Mouse (Mus musculus): ENCODE measurements around the gene Cuedc2. TPM values are rescaled to one million over a fixed set of nuclear protein-coding genes. Genes with fewer than 3 reads are reported as not detected.

Cuedc2 gene
- polyA plus RNA-seq, 1 experiment from 2014 or later, result 67.3 TPM

DNA sequence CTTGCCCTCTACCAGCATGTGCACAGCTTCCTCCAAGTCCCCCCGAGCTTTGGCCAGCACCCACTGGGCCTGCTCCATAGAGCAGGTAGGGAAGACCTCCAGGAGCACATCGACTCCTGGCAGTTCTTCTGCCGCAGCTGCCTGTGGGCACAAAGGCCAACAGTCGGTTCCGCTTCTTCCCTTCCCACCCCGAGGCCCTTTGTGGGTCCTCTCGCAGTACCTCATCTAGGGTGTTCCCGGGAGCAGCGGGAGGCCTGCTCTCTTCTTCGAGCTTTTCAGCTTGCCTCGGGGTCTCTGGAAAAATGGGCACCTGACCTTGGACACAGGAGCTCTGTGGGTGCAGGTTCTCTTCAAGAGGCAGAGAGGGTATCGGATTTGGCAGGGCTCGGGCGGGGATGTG, 7.2 kb downstream of the Cuedc2 start:
- Histone ChIP-seq H3K4me1 (ENCODE audit: control insufficient read depth, low read depth, low read length) (peaks cover 33% of the 10 kb centered on the region), H3K4me2 (ENCODE audit: low read depth, low read length) (no peak overlapping the region), H3K36me3 (ENCODE audit: control insufficient read depth, insufficient read depth) (0 out of 2 replicates have a peak, but pooled peaks cover 3% of the 10 kb centered on the region), H3K9me3 (replicated peaks; ENCODE audit: control insufficient read depth, low read length) (no peaks in the 10 kb centered on the region), H3K27me3 (ENCODE audit: control insufficient read depth, insufficient read depth, low read depth, low read length) (peaks cover 13% of the 10 kb centered on the region), H3K27ac (ENCODE audit: low read length) (no peak overlapping the region), H3K9ac (ENCODE audit: low read depth, low read length) (no peak overlapping the region), H3K4me3 (ENCODE audit: low read depth, low read length) (no peak overlapping the region)
- 82% methylated on average over 14 of the region's 14 CpGs for WGBS (ENCODE audit: insufficient replicate concordance)
- ATAC-seq (ENCODE audit: low read depth), result no peak

DNA sequence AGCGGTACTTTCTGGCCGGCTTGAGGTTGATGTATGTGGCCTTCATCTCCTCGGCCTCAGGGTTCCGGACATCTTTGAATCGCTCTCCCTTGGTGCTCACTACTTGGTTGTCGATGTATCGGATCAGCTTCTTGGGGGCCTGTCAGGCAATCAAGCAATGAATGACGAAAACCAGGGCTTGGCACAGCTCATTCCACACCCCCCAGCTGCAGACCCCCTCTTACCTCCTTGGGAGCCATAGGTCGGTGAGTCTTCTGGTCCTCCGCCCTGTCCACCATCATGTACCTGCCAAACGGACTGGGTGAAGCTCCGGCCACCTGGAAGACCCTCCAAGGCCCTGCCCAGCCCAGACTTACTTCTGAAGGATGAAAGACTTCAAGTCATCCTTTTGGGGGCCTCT, 7.8 kb downstream of the Cuedc2 start:
- H3K36me3 ChIP-seq (ENCODE audit: control insufficient read depth, insufficient read depth), result 0 out of 2 replicates have a peak, but pooled peaks cover 3% of the 10 kb centered on the region
- H3K9ac ChIP-seq (ENCODE audit: low read depth, low read length), result no peak overlapping the region
- H3K27ac ChIP-seq (ENCODE audit: low read length), result no peak overlapping the region
- H3K4me2 ChIP-seq (ENCODE audit: low read depth, low read length), result no peak overlapping the region
- 89% methylated on average over 12 of the region's 12 CpGs for WGBS (ENCODE audit: insufficient replicate concordance)
- H3K4me1 ChIP-seq (ENCODE audit: control insufficient read depth, low read depth, low read length), result peaks cover 33% of the 10 kb centered on the region
- no peaks in the 10 kb centered on the region for H3K9me3 ChIP-seq (replicated peaks; ENCODE audit: control insufficient read depth, low read length)
- no peak overlapping the region for H3K4me3 ChIP-seq (ENCODE audit: low read depth, low read length)
- no peak for ATAC-seq (ENCODE audit: low read depth)
- H3K27me3 ChIP-seq (ENCODE audit: control insufficient read depth, insufficient read depth, low read depth, low read length), result peaks cover 20% of the 10 kb centered on the region

- peaks cover 33% of the 10 kb centered on the region for H3K4me1 ChIP-seq (ENCODE audit: control insufficient read depth, low read depth, low read length)
- 0 out of 2 replicates have a peak, but pooled peaks cover 3% of the 10 kb centered on the region for H3K36me3 ChIP-seq (ENCODE audit: control insufficient read depth, insufficient read depth)
- peak overlapping the region; percentile 100 for H3K4me2 ChIP-seq (ENCODE audit: low read depth, low read length)
- 5% methylated on average over 16 of the region's 16 CpGs for WGBS (ENCODE audit: insufficient replicate concordance)
- no peak overlapping the region for H3K27ac ChIP-seq (ENCODE audit: low read length)
- H3K4me3 ChIP-seq (ENCODE audit: low read depth, low read length), result peak overlapping the region; percentile 69
- H3K9ac ChIP-seq (ENCODE audit: low read depth, low read length), result no peak overlapping the region
- ATAC-seq (ENCODE audit: low read depth), result peak; percentile 40
- H3K9me3 ChIP-seq (replicated peaks; ENCODE audit: control insufficient read depth, low read length), result no peaks in the 10 kb centered on the region
- peaks cover 27% of the 10 kb centered on the region for H3K27me3 ChIP-seq (ENCODE audit: control insufficient read depth, insufficient read depth, low read depth, low read length)
Observed at GRCm38 (mm10) chr19:46329951-46330350, 8.6 kb downstream of the Cuedc2 start.

- Histone ChIP-seq H3K9me3 (replicated peaks; ENCODE audit: control insufficient read depth, low read length) (no peaks in the 10 kb centered on the region), H3K27me3 (ENCODE audit: control insufficient read depth, insufficient read depth, low read depth, low read length) (peaks cover 35% of the 10 kb centered on the region), H3K4me3 (ENCODE audit: low read depth, low read length) (peak overlapping the region; percentile 69), H3K4me2 (ENCODE audit: low read depth, low read length) (peak overlapping the region; percentile 100), H3K36me3 (ENCODE audit: control insufficient read depth, insufficient read depth) (0 out of 2 replicates have a peak, but pooled peaks cover 3% of the 10 kb centered on the region), H3K9ac (ENCODE audit: low read depth, low read length) (peak overlapping the region; percentile 68), H3K4me1 (ENCODE audit: control insufficient read depth, low read depth, low read length) (peaks cover 33% of the 10 kb centered on the region), H3K27ac (ENCODE audit: low read length) (peak overlapping the region; percentile 83)
- no peak for ATAC-seq (ENCODE audit: low read depth)
- WGBS (ENCODE audit: insufficient replicate concordance), result 3% methylated on average over 54 of the region's 54 CpGs
Observed at GRCm38 (mm10) chr19:46329031-46329641, 9.4 kb downstream of the Cuedc2 start.

DNA sequence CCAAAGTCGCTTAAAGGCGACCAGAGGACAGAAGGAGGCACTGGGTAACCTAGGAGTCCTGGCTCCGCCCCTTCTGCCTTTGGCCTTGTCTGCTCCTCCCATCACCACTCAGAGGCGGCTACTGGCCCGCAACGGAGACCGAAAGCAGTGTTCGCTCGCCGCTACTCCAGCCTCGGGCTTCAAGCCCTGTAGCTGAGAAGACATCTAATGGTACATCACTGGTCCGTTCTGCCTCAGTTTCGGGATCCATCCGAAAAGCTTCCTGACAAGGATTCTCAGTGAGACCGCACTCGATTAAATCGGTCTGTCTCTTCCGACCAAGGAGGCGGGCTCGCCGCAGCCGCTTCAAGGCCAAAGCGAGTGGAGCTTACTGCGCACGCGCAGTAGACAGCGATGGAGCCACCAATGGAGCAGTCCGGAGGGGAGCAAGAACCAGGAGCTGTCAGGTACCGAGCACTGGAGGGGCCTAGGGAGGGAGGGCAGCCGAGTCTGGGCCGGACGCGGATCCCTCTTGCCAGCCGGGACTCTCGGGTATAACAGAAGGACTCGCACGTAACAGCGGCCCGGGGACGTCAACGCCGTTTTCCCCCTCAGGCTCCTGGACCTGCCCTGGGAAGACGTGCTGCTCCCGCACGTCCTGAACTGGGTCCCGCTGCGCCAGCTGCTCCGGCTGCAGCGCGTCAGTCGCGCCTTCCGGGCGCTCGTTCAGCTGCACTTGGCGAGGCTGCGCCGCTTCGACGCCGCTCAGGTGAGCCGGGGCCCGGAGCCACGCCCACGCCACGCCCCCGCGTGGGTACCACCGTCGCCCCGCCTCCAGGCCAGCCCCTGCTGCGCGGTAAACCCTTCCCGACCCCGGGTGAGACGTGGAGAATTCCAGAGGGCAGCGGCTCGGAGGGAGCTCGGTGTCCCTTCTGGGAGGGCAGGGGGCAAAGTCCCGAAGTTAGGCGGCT, 10.1 kb downstream of the Cuedc2 start, which contains the start of gene Fbxl15:
Gene Fbxl15, plus strand, starts transcription at position 104 of the 950 bp plus-strand sequence.
- peak within 1 kb of the TSS; percentile 100 for H3K4me2 ChIP-seq (ENCODE audit: low read depth, low read length)
- peak within 1 kb of the TSS; percentile 69 for H3K4me3 ChIP-seq (ENCODE audit: low read depth, low read length)
- peaks cover 43% of the 10 kb centered on the region for H3K27me3 ChIP-seq (ENCODE audit: control insufficient read depth, insufficient read depth, low read depth, low read length)
- H3K4me1 ChIP-seq (ENCODE audit: control insufficient read depth, low read depth, low read length), result peaks cover 33% of the 10 kb centered on the region
- H3K27ac ChIP-seq (ENCODE audit: low read length), result peak within 1 kb of the TSS; percentile 83
- H3K9me3 ChIP-seq (replicated peaks; ENCODE audit: control insufficient read depth, low read length), result no peaks in the 10 kb centered on the region
- 0 out of 2 replicates have a peak, but pooled peaks cover 3% of the 10 kb centered on the region for H3K36me3 ChIP-seq (ENCODE audit: control insufficient read depth, insufficient read depth)
- WGBS (ENCODE audit: insufficient replicate concordance), result under 1% methylated on average over 81 of the region's 81 CpGs
- H3K9ac ChIP-seq (ENCODE audit: low read depth, low read length), result peak within 1 kb of the TSS; percentile 68
- peak; percentile 88 for ATAC-seq (ENCODE audit: low read depth)

DNA sequence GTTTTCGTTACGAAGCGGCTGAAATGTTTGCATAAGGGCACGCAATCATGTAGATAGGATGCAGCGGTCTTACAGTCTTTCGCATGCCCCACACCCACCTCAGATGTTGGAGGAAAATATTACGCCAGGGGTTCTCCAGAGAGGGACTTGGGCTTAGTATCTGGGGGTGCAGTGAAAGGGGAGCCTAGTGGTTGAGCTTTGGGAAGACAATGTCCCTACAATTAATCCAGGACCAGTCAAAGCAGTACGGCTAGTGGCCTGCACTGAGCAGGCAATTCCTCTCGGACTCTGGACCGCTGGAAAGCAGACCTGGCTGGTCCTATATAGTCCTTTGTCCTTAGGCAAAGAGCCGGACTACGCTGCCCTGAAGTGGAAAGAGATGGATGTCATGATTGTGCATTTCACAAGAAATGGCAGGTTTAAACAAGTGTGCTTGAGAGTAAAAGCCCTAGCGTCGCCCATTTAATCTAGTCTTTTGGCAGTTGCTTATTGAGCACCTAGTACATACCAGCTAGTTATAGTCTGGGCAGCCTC, 10.9 kb downstream of the Cuedc2 start:
- WGBS (ENCODE audit: insufficient replicate concordance), result 21% methylated on average over 14 of the region's 14 CpGs
- H3K27me3 ChIP-seq (ENCODE audit: control insufficient read depth, insufficient read depth, low read depth, low read length), result peaks cover 51% of the 10 kb centered on the region

DNA sequence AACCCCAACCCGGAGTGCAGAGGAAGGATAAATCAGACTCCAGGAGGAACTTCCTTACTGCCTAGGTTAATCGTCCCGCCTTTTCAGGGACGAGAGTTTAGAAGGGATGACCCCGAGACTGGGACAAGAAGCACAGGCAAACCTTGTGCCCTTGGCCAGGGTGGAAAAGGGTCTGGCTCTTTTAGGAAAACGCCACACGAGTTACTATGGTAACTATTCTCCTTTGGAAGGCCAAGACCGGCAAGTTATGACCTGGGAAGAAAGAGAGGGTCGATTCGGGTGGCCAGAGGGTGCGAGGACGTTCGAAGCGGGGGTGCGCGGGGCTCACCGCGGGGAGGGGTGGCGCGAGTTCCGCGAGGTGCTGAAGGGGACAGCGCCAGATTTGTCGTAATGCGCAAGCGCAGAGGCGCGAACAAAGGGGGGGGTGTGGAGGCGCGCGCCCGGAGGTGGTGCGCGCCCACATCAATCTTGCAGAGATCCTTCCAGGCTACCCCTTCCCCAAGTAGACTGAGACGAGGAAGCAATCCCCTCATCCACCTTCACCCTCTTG, 11.7 kb downstream of the Cuedc2 start, which contains the start of gene Psd:
Gene Psd, minus strand, starts transcription at position 401 of the 550 bp plus-strand sequence.
- no peaks in the 10 kb centered on the region for H3K9me3 ChIP-seq (replicated peaks; ENCODE audit: control insufficient read depth, low read length)
- H3K36me3 ChIP-seq (ENCODE audit: control insufficient read depth, insufficient read depth), result 0 out of 2 replicates have a peak, but pooled peaks cover 3% of the 10 kb centered on the region
- H3K4me1 ChIP-seq (ENCODE audit: control insufficient read depth, low read depth, low read length), result peaks cover 33% of the 10 kb centered on the region
- H3K4me2 ChIP-seq (ENCODE audit: low read depth, low read length), result peak within 1 kb of the TSS; percentile 100
- ATAC-seq (ENCODE audit: low read depth), result no peak
- H3K4me3 ChIP-seq (ENCODE audit: low read depth, low read length), result peak within 1 kb of the TSS; percentile 69
- peak within 1 kb of the TSS; percentile 68 for H3K9ac ChIP-seq (ENCODE audit: low read depth, low read length)
- under 1% methylated on average over 35 of the region's 35 CpGs for WGBS (ENCODE audit: insufficient replicate concordance)
- H3K27ac ChIP-seq (ENCODE audit: low read length), result peak within 1 kb of the TSS; percentile 83
- peaks cover 58% of the 10 kb centered on the region for H3K27me3 ChIP-seq (ENCODE audit: control insufficient read depth, insufficient read depth, low read depth, low read length)

More for the DNA sequence above, 10.9 kb downstream of the Cuedc2 start:
- peak overlapping the region; percentile 83 for H3K27ac ChIP-seq (ENCODE audit: low read length)
- H3K4me2 ChIP-seq (ENCODE audit: low read depth, low read length), result peak overlapping the region; percentile 100
- H3K4me3 ChIP-seq (ENCODE audit: low read depth, low read length), result peak overlapping the region; percentile 69
- H3K9ac ChIP-seq (ENCODE audit: low read depth, low read length), result peak overlapping the region; percentile 68; the same call in 1 of the 2 replicates
- H3K36me3 ChIP-seq (ENCODE audit: control insufficient read depth, insufficient read depth), result 0 out of 2 replicates have a peak, but pooled peaks cover 3% of the 10 kb centered on the region
- no peaks in the 10 kb centered on the region for H3K9me3 ChIP-seq (replicated peaks; ENCODE audit: control insufficient read depth, low read length)
- ATAC-seq (ENCODE audit: low read depth), result no peak
- H3K4me1 ChIP-seq (ENCODE audit: control insufficient read depth, low read depth, low read length), result peaks cover 33% of the 10 kb centered on the region

DNA sequence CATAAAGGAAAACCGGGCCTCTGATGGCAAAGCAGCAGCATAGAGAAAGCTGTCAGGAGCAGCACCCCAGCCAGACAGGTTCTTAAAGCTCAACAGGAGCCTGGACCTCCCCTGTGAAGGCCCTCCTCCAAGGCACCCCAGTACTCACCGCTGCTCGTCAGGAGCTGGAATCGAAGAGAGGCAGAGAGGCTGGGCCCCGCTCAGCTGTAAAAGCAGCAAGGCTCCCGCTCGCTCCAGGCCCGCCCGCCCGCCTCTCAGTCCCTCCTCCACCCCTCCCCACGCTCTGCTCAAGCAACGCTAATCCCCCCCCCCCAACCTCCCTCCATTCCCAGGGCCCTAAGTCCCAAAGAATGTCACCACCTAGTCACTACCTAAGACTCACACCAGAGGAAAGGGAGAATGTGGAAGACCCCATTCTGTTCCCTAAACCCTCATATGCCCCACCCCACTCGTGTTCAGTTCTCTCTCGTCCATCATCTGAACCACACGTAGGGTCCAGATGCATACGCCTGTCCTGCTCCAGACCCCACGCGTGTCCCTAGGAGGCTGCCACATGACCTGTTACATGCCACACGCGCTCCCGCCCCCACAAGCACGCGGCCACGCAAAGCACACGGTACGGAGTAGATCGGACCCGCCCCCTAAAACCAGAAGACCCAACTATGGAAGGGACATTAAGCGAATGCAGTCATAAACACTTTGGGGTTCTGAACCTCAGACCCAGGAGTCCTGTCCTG, 12.3 kb downstream of the Cuedc2 start:
- Histone ChIP-seq H3K4me2 (ENCODE audit: low read depth, low read length) (no peak overlapping the region), H3K27me3 (ENCODE audit: control insufficient read depth, insufficient read depth, low read depth, low read length) (peaks cover 65% of the 10 kb centered on the region), H3K4me1 (ENCODE audit: control insufficient read depth, low read depth, low read length) (peaks cover 33% of the 10 kb centered on the region), H3K4me3 (ENCODE audit: low read depth, low read length) (no peak overlapping the region), H3K27ac (ENCODE audit: low read length) (no peak overlapping the region), H3K36me3 (ENCODE audit: control insufficient read depth, insufficient read depth) (0 out of 2 replicates have a peak, but pooled peaks cover under 1% of the 10 kb centered on the region), H3K9me3 (replicated peaks; ENCODE audit: control insufficient read depth, low read length) (no peaks in the 10 kb centered on the region), H3K9ac (ENCODE audit: low read depth, low read length) (no peak overlapping the region)
- 8% methylated on average over 29 of the region's 29 CpGs for WGBS (ENCODE audit: insufficient replicate concordance)
- ATAC-seq (ENCODE audit: low read depth), result no peak
